Mouse (Mus musculus): ENCODE measurements around the gene Tctex1d4.
A peak's percentile ranks its signal among the peaks of the same experiment; 100 is the strongest.

Tctex1d4 gene

DNA sequence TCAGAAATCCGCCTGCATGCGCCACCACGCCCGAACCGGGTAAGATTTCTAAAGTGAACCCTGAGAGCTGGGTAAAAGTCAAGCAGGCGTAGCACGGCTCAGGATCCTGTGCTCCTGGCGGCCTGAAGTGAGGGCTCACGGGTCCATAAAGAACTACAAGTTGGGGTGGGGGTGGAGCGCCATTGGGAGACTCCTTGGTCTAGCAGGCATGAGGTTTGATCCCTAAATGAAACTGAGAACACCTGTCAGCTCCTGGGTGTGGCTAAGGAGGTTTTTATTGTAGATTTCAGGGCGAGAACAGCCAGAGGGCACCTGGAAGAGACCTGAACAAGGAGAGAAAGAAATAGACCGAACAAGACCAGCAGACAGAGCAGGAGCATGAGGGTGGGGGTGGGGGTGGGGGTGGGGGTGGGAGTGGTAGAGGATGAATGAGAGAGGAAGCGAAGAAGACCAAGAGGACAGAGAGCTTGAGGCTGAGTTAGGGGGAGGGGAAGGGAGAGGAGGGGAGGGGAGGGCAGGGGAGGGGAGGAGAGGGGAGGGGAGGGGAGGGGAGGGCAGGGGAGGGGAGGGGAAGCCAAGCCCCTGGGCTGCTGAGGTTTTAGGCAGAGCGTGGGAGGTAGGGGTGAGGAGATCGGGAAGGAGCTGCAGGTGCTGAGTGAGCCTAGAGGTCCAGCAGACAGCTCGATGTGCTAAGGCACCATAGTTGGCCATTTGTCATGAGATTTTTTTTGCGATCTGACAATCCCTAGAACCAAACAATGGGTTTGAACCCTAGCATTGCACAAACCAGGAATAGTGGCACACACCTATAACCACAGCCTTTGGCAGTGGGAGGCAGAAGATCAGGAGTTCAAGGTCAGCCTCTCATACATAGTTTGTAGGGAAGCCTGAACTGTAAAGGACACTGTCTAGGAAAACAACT, 12.0 kb downstream of the Tctex1d4 start:
- DNase-seq (ENCODE audit: extremely low spot score, low read depth, low spot score) = no peak

DNA sequence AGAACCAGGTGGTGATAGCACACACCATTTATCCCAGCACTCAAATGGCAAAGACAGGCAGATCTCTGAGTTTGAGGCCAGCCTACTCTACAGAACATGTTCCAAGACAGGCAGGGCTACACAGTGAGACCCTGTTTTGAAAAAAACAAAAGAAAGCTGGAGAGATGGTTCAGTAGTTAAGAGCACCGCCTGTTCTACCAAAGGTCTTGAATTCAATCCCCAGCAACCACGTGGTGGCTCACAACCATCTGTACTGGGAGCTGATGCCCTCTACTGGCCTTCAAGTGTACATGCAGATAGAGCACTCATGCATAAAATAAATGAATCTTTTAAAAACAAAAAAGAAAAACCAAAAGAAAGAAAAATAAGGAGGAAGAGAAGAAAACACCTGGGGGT, 12.6 kb downstream of the Tctex1d4 start:
- no peak for DNase-seq (ENCODE audit: extremely low spot score, low read depth, low spot score)

DNA sequence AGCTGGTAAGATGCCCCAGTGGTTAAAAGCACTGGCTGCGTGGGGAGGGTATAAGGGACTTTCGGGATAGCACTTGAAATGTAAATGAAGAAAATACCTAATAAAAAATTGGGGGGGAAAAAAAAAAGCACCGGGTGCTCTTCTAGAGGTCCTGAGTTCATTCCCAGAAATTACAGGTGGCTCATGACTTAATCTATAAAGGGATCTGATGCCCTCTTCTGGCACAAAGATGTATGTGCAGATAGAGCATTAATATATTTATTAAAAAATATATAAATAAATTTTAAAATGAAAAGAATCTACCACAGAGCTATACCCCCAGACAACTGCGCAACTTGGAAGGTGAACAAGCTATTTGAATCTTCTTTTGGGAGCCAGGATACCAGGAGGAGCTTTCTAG, 14.0 kb downstream of the Tctex1d4 start:
- no peak for DNase-seq (ENCODE audit: extremely low spot score, low read depth, low spot score)

DNA sequence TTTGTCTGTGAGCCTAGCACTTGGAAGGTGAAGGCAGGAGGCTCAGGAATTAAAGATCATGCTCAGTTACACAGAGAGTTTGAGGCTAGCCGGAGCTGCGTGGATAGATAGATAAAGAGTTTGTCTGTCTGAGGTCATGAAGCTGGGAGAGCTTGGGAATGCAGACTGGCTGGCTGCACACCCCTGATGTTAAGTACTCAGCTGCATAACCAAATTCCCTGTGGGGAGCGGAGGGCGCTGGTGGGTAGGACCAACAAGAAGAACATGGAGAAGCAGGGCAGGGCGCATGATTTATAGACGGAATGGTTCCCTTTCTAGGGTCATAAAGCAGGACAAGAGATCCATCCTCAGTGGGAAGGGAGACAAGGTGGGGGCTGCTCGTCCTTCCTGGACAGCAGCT, 16.4 kb downstream of the Tctex1d4 start:
- no peak for DNase-seq (ENCODE audit: extremely low spot score, low read depth, low spot score)

DNA sequence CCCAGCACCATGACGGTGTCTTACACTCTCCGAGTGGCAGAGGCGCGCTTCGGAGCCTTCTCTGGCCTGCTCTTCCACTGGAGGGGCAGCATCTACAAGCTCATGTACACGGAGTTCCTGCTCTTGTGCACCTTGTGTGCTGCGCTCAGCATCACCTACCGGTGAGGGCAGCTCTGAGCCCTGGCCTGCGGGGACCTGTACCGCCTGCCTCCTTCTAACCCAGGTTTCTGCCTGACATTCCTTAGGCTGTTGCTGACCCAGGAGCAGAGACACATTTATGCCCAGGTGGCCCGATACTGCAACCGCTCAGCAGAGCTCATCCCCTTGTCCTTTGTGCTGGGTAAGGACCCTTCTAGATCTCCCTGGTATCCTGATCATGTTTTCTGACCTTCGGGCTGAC, 18.7 kb downstream of the Tctex1d4 start:
- DNase-seq (ENCODE audit: extremely low spot score, low read depth, low spot score) = no peak

DNA sequence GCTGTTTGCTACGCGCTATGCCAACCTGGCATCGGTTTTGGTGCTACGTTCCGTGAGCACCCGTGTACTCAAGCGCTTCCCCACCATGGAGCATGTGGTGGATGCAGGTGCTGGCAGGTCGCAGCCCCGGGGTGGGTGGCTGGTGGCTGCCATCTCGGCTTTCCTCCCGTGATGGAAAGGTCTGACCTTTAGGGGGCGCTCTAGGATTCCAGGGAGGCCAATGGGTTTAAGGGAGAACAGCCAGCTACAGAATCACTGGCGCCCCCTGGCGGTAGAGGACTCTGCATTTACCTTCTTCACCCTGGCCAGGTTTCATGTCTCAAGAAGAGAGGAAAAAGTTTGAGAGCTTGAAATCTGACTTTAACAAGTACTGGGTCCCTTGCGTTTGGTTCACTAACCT, 19.6 kb downstream of the Tctex1d4 start:
- peak; percentile 88 for DNase-seq (ENCODE audit: extremely low spot score, low read depth, low spot score)

DNA sequence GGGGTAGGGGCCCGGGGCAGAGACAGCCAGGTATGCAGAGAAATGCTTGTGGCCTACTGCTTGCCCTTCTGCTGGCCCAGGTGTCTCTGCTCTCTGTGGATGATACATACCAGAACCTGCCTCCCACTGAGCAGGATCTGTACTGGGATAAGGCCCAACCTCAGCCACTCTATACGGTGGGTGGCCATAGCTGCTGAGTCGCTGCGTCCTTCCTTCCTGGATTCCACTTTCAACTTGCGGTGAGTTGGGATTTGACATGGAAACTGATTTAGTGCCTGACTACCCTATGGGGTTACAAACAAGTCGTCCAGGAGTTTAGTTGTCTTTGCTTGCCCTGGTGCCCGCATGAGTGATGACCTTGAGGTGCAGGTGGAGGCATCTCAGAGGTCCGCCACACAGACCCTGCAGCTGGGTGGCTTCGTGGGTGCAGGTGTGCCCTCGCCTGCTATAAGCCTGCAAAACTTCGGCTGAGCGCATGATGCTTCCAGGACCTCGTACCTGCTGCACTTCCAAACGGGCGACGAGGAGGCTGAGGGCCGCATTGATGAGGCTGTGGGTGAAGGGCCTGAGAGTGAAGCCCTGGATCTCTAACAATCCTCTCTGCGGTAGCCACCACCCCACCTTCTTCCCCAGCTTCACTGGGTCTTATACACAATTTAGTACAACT, 21.6 kb downstream of the Tctex1d4 start:
- no peak for DNase-seq (ENCODE audit: extremely low spot score, low read depth, low spot score)

DNA sequence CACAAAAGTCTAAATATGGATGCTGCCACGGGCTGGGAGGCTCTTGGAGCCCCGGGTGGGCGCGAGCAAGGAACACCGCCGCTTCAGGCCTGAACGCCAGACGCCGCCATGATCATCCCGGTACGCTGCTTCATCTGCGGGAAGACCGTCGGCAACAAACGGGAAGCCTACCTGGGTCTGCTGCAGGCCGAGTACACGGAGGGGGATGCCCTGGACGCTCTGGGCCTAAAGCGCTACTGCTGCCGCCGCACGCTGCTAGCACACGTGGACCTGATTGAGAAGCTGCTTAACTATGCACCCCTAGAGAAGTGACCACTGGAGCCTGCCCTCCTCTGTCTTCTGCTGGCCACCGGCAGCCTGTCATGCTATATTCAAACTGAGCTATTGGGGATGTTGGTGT, 22.2 kb downstream of the Tctex1d4 start:
- DNase-seq (ENCODE audit: extremely low spot score, low read depth, low spot score) = no peak

DNA sequence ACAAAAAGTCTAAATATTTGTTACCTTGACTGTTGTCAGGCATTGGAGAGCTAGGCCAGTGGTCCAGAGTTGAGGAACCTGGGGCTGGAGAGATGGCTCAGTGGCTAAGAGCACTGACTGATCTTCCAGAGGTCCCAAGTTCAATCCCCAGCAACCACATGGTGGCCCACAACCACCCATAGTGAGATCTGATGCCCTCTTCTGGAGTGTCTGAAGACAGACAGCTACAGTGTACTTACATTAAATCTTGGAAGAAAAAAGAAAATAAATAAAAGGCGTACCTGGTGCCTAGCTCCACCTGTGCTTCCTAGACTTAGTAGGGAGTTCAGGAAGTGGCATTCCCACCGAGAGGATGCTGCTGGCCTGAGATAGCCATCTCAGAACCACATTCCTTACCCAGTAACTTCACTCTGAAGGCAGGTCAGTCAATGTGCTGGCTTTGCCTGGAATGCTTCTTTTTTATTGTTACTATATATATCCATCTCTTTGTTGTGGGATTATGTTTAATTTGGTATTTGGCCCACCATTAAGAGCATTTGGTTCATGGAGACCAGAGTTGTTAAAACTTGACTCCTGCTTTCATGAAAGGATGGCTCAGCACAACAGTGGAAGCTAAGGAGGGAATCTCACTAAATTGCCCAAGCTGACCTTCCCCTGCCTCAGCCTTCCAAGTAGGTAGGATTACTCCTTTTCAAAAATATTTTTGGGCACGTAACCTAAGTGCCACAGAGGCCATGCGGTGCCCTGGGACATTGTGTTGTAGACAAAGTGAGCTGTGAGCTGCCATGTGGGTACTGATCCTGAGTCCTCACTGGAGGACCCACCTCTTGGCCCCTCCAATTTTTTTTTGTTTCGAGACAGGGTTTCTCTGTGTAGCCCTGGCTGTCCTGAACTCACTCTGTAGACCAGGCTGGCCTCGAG, 23.0 kb downstream of the Tctex1d4 start:
- no peak for DNase-seq (ENCODE audit: extremely low spot score, low read depth, low spot score)

DNA sequence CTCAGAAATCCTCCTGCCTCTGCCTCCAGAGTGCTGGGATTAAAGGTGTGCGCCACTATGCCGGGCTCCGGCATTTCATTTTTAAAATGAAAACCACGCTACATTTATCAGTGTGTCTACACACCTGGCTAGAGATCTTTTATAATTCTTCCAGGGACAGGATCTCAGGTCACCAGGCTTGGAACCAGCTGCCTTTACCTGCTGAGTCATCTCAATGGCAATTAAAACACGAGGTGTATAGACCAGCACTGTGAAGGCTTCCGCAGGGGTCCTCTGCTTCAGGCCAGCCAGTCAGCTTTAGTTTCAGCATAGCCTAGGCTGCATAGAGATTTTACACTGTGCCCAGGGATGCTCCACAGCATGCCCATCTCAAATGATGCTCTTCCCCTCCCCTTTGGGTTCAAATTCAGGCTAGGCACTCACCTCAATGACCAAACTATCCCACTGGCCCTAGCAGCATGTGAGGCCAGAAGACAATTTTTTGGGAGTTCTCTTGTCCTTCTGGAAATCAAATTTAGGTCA, 23.7 kb downstream of the Tctex1d4 start:
- DNase-seq (ENCODE audit: extremely low spot score, low read depth, low spot score) = no peak

DNA sequence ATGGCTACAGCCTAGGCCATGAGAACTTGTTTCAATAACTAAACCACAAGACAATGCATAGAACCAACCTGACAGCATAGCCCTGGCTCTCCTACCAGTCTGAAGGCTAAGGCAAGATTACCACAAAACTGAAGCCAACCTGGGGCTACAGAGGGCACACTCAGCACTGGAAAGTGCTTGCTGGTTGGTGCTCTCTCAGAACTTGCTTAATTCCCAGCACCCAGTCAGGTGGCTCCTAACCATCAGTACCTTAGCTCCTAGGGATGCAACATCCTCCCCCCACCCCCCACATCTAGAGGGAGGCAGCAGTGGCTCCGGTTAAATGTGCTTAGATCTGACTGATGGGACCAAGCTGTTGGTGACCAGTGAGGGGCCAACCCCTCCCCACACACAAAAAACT, 24.8 kb downstream of the Tctex1d4 start:
- DNase-seq (ENCODE audit: extremely low spot score, low read depth, low spot score) = no peak

DNA sequence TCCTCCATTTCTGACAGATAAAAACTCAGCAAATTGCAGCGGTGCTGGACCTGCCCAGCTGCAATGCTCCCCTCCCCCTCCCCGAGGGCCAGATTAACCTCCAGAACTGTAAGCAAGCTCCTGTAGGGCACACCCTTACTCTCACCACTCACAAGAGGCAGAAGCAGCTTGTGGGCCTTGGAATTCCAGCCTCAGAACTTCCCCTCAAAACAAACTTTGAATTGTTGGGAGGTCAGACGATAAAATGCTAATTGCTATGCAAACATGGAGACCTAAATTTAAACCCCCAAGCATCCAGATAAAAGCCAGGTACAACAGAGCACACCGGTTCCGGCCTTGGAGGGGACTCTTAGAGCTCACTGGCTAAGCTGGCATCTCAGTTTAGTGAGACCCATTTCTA, 26.1 kb downstream of the Tctex1d4 start:
- no peak for DNase-seq (ENCODE audit: extremely low spot score, low read depth, low spot score)

DNA sequence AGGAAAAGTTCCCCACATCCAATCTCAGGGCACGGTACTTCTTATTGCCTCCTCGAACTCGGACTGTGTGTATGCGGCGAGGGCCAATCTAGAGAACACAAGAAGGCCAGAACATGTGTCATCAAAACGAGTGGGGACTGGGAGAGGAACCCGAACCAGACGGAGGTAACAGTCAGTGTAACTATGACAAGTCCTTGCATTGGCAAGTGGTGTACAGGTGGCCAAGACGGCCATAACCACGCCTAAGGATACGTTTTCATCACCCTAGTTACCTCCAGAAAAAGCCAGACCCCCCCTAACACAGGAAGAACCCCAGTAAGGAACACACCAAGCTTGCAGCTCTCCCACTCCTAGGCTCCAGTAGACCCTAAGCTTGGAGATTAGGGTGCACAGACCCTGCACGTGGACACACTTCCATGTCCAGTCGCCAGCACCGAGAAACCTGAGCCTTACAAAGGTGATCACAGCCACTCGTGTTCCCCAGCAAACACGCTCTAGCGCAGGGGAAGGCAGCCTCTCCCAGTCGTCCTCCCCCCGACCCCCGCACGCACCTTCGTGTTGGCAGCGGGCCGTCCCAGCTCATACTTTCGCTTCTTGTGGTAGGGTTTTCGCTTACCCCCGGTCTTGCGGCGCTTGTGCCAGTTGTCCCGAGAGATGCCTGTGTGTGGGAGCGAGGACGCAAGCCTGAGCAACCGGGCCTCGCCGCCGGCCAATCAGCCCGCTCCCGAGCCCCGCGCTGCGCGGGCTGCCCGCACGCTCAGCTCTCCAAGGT, 28.6 kb downstream of the Tctex1d4 start:
- no peak for DNase-seq (ENCODE audit: extremely low spot score, low read depth, low spot score)

DNA sequence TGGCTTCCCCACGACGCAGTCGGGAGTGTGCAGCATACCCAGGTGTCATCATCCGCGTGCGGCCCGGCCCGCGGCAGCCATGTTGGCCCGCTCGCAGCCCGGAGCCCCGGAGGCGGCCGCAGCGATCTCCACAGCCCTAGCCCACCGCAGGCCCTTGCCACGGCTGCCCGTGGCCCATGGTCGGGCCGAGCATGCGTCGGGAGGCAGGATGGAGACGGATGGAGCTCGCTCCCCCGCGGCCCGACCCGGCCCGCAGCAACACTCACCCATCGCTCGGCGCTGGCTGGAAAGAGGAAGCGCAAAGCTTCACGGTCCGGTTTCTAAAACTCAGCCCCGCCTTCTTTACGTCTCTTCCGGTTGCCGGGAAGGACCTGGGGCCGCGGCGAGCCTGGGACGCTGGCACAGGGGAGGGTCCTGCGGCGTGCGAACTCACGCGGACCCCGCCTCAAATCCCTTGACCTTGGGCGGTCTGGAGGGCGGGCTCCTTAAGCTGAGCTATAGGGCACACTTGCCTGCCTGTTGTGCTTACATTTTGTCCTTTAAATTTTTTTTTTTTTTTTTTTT, 29.3 kb downstream of the Tctex1d4 start, which contains the start of gene Rps8:
Gene Rps8, minus strand, starts transcription at position 452 of the 564 bp plus-strand sequence.
- peak; percentile 56 for DNase-seq (ENCODE audit: extremely low spot score, low read depth, low spot score)

DNA sequence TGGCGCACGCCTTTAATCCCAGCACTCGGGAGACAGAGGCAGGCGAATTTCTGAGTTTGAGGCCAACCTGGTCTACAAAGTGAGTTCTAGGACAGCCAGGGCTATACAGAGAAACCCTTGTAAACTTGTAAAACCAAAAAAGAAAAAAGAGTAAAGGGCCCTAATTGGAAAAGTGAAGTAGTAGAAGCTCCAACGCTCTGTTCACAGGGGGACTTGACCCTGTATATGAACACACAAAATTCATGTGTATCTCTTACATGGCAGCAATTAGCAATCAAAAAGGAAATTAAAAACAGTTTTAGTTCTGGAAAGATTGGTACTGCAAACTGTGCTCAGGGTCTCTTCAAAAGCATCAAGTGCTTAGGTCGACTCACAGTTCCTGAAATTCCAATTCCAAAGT, 29.8 kb downstream of the Tctex1d4 start:
- DNase-seq (ENCODE audit: extremely low spot score, low read depth, low spot score) = no peak

DNA sequence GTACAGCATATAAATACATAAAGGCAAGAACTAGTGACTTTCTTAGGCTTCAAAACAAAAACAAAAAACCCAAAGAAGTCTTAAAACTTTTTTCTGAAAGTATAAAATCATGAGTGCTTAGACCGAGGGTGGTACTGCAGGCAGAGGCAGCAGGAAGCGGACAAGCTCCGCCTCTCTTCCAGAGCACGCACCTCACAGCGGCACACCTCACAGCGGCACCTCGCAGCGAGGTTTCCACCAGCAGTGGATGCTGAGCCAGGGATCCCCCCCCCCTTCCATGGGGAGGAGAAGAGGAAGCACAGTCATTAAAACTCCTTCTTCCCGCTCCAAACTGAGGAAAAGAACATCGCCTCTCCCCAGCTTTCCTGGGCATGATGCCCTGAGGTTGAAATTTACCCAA, 33.1 kb downstream of the Tctex1d4 start:
- DNase-seq (ENCODE audit: extremely low spot score, low read depth, low spot score) = no peak

DNA sequence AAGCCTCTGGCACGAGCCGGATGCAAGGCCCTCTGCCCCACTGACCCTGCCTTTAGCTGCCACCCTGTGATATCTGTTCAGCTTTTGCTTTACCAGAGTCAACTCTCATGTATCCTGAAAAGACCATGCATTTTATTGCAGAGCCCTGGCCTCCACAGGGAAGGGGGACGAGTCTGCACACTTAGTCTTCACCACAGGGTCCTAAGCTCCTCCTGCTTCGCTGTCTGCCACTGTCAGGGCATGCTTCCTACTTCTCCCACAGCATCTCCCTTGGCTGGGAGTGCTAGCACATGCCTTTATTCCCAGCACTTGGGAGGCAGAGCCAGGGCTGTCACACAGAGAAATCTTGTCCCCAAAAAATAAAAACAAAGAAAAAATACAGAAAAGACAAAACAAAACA, 34.6 kb downstream of the Tctex1d4 start:
- no peak for DNase-seq (ENCODE audit: extremely low spot score, low read depth, low spot score)

DNA sequence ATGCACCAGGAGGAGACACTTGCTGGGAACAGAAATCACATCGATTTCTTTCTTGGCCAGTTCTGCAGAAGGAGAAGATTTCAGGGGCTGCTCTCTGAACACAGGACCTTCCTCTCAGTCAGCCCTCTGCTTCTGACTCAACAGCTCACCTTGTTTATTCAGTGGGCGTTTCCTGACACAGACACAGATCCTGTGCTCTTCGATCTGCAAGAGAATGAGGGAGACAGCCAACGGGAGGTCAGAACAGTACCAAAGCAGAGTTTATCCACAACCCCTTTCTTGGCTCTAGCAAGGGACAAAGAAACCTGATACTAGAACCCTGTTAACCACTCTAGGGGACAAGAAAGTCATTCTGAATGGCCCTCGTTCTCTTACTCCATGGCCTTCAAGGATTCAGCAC, 43.3 kb downstream of the Tctex1d4 start:
- no peak for DNase-seq (ENCODE audit: extremely low spot score, low read depth, low spot score)

Measured in hindlimb bud, embryonic 11.5 days (tissue).